Mouse (Mus musculus): ENCODE results near the gene Gm28042.
A peak's percentile ranks its signal among the peaks of the same experiment; 100 is the strongest.

- TF ChIP-seq CTCF (conservative IDR thresholded peaks at IDR 0.05; ENCODE audit: insufficient read depth, insufficient read length, low read depth, low read length), result peak; percentile 65
- TF ChIP-seq POLR2A (IDR thresholded peaks at IDR 0.05; ENCODE audit: low read depth, low read length), result no peak
These were observed 57.5 kb downstream of the Gm28042 start for GRCm38 (mm10) chr2:120084593-120085361.
